Mouse (Mus musculus): Measurements from ENCODE around the gene Olfr311.
"Not testable (repeated sequence)": the region's sequence is repeated elsewhere in the genome, so short reads cannot be mapped to it uniquely, and the experiment has no call there.

DNA sequence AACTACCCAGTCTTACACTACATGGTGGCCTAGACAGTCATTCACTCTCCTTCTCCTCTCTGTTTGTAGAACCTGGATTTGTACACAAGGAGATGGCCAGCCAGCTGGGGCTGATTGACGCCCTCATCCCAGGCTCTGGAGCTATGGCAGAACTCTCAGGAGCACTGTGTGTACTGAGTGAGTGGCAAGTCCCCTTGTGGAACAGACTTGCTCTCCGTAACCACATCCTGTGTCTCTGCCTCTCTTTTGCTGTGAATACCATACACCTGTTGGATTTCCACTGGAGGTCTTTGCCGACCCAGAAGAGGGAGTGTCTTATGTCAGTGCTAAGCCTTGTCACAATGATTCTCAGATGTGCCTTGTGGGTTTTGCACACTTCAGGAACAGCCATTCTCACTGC, 6.5 kb upstream of the Olfr311 start:
- not testable (repeated sequence) for TF ChIP-seq CTCF (IDR thresholded peaks at IDR 0.05; ENCODE audit: control insufficient read depth, insufficient read depth, insufficient read length); MYOD1 (IDR thresholded peaks at IDR 0.05; ENCODE audit: control insufficient read depth, insufficient read length, low read depth); MAX (IDR thresholded peaks at IDR 0.05); USF1 (IDR thresholded peaks at IDR 0.05; ENCODE audit: low read depth); FOSL1 (IDR thresholded peaks at IDR 0.05; ENCODE audit: insufficient read depth, low read length, poor library complexity, severe bottlenecking); MYOG (IDR thresholded peaks at IDR 0.05; ENCODE audit: control insufficient read depth, extremely low read depth, insufficient read length)

Measured in C2C12 (cell line).